Mouse (Mus musculus) embryo, embryonic 11 days (tissue): ENCODE measurements at regions not wholly inside any gene's neighbourhood (a gene's known extent, or its start where the extent isn't known, plus 50 kb on each side); places are given as distances from the start of the nearest gene placed in this dataset.

Experiments used
- DNase-seq: peaks from one replicate; pipeline ENCODE4 v3.0.0-alpha.2; 2015

DNA sequence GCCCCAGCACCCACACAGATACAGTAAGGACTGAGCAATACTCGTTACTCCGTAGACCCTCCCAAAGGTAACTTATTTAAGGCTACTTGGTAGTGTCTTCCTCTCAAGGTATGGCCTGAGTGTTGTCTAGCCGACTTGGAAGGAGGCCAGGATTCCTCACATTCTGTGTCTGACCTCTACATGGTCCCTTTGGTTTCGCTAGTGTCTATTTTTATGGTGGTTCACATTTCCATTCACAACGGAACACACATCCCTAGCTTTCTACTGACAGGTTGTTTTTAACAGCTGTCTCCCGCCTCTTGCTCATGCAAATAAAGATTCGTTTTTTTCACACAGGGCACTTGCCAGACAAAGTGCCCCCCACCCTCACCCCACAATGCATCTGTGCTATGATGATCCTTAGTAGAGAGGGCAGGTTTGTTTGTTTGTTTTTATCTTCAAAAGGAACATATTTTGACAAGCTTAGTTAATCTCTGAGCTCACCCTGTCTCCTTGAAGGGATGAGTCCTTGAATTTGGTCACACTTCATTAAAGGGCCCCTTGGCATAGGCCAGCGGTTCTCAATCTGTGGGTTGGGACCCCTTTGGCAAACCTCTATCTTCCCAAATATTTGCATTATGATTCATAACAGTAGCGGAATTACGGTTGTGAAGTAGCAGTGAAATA lies 52.7 kb downstream of the Phlda1 start:
- no peak for DNase-seq

DNA sequence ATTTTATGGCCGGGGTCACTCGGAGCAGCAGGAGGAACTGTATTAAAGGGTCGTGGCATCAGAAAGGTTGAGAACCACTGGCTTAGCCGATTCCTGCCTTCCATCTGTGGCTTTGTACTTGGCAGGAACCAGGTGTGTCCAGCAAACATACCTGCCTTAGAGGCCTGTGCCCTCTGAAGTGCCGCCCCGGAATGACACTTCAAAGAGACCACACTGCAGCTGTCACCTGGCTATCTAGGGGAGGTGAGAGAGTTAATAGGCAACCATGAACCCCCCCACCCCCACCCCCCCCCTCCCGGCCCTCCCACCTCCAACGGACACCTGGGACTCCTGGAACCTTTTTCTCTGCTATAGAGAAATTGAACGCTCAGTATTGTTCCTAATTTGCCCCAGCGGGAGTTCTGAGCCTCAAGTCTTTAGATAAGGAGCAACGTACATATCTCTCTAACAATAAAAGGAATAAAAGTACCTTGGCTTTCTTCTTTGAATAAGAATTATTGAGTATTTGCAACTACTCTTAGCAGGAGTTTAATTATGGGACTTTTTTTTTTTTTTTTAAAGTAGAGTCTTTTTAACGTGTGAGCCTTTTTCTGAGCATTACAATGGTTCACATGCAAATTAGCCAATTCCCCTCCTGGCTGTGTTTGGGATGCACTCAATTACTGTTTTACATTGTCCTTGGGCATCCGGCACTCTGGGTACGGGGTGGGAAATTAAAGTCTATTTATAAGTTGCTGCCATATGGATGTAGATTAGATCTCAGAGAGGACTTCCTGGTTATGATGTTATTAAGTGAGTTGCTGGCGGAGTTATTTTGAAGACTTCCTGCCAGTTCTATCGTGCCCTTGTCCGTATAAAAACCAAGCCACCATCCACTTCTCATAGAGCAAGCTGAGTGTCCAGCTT lies 53.5 kb downstream of the Phlda1 start:
- DNase-seq = no peak

DNA sequence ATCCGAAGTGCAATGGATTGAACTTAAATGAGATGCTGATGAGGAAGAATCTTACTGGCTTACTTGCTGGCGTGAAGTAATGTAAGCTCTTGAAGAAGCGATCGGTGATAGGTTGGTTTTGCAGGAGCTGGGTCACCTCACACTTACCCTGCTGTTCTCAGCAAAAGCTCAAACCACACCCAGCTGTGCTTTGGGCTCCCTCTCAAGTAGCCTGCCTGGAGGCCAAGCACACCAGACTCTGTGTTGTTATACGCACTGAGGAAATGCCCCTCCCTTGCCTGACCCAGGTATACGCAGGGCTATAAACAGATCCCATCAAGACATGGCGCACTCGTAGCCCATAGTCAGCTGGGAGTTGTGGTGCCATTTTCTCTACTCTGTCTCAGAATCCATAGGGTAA lies 56.5 kb downstream of the Phlda1 start:
- no peak for DNase-seq

DNA sequence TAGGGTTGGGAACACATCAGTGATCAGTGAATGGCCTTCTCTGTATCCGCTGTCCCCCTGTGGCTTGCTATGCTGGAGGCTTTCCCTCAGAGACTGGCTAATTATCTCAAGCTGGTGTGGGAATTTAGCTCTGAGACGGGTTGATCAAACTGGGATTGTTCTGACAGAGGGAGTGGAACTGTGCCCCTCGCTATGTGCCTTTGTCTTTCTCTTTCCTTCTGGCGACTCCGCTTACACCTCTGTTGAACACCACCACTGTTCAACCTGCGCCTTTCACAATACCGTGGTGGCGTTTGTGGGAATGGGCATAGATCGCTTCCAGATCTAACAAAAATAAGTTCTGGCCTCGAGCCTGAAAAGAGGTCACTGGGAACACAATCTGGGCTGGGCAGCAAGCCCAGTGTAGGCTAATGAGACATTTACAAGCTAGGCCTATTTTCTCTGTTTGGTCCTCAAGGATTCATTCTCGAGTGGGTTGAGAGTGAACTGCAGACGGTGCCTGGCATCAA lies 60.8 kb downstream of the Phlda1 start:
- DNase-seq = no peak

DNA sequence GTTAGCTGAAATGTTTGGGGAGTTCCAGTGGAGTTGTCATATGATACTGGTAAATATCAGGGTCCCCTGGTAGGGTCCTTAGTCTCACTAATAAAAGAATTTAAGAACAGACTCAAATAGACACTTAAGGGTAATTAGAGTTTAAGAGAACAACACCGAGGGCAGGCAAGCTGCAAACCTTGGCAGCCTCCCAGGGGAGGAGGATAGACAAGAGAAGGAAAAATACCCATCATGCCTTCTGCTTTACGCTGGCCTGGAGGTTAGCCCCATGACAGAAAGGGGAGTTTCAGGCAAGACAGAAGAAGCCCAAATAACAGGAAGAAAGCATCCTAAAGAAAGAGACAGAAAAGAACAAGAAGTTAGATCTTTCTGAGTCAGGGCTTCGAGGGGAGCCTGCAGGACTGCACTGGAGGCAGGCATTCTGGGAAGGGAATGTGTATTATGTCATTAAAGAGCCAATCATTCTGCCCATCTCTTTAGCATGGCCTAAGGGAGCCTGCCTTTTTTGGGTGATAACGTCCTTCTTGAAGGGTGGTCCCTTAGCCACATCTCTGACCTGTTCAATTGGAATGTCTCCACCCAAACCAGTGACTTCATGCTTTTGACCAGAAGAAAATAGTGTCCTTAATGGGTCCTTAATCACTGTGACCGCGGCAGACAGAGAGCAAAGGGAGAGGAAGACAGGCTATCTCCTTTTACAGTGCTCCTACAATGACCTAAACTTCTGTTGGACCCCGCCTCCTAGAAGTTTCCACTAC lies 64.6 kb downstream of the Phlda1 start:
- DNase-seq = no peak

DNA sequence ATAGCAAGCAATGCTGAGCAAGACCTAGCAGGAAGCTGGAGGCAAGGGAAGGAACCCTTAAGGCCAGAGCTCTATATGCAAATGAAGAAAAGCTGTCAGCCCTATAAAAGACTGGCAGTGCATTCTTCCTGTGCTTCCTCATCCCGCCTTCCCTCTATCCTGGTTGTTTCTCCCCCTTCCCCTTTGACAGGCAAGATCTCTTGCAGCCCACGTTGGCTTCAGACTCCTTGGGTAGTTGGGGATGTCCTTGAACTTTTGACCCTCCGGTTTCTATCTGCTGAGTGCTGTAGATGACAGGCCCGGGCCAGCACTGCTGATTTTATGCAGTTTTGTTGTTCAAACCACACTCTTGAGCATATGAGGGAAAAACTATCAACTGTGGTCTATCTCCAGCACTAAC lies 68.1 kb downstream of the Phlda1 start:
- DNase-seq = no peak

DNA sequence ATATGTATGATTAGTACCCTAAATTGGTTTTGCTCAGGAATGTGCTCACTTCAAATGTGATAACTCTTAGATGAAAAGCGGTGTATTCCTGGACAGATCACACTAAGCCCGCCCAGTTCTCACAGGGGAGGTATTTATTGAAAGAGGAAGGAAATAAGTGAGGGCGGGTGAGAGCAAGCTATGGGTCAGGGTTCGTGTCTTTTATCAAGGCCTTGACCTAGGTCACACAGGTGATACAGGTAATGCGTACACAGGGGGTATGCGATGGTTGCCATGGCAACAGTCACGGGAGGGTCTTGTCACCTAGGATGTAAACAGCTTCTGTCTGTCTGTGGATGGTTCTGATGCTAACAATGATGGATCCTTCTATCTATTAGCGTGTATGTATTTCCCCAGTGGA lies 68.7 kb downstream of the Phlda1 start:
- DNase-seq = no peak

DNA sequence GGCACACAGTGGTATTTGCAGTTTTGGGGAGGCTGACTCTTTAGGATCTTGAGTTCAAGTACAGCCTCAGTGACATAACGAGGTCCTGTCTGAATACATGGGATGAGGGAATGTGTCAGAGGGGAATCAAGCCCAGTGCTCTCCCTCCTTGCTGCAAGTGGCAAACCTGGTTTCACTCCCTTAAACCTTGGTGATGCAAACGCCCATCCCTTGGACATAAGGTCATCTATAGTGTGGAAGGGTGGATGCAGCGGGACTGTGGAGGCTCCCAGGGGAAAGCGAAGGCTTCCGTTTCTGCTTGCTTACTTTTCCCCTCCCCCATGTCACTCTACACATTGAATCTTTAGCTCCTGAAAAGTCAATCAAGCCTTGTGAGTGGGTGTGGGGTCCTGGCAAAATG lies 69.2 kb downstream of the Phlda1 start:
- DNase-seq = no peak

DNA sequence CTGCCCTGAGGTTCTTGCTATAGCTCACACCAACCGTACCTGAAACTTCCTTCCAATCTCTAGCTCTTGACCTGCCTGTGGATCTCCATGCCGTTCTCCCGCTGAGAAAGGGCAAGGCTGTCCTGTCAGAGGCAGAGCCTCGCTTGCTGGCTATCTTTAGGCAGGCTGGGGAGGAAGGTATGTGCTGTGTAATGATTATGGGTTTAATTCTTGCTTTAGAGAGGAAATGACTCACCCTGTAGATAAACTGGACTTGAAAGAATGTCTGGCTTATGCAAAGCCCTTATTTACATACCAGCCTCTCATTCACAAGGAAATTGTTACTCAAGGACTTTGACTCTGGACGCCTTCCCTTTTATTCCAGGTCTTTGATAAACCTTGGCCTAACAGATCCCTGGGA lies 69.8 kb downstream of the Phlda1 start:
- no peak for DNase-seq

DNA sequence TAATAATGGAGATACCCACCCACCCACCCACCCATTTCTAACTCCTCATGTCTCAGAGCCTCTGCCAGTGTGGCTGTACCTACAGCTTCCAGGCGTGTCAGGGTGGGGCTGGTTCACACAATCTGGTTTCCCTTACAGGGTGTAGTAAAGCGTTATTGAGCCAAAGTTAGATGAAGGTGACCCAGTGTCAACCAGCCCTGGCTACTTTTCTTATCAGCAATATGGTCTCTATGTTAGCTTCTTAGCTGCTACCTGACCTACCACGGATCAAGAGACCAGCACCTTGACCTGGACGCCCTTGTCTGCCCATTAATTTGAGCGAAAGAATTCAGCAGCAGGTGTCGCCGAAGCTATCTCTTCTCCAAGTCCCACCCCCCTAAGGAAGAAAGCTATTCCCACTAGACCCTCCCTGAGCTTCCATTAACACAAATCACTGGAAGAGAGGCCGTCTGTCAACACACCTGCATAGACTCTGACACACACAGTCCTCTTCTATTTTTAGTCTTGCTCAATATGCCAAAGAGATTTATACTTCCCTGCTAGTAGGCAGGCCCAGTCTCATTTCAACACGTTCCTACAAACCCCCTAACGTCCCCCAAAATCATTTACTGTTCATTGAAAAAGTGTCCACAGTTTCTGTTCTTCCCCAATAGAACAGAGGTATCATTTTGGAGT lies 70.4 kb downstream of the Phlda1 start:
- no peak for DNase-seq

DNA sequence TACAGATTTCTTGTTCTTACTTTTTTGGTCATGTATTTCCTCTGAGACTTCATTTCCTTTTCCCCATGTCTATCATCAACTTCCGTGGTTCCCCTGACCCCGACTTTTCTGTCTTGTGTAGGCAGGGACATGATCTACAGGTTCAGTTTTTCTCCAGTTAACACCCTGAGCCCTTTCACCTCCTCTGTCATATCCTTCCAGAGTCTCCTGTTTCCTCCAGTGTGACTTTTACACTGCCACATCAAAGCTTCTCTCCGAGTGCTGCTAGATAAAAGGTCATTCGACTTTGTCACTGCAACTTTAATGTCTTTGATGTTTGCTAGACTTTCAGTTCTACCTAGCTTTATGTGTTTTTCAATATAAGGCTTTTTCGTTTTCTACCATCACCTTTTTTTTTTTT lies 72.5 kb downstream of the Phlda1 start:
- DNase-seq = no peak

DNA sequence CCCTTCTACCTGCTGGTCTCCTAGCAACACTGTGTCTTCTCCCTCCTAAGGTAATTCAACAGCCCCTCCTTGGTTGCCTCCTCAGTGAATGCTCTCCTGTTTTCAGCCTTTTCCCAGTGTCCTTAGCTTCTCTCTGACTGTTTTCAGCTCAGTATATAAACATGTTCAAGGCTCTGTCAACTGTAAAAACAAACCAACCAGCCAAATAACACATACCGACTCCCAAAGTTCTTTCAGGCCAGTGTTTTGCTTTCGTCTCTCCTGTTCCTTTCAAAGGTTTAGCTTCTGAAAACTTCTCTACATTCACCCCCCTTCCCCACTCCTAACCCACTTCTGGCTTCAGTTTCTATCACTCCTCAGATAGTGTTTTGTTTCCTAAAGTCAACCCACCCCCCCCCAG lies 73.4 kb downstream of the Phlda1 start:
- DNase-seq = no peak

DNA sequence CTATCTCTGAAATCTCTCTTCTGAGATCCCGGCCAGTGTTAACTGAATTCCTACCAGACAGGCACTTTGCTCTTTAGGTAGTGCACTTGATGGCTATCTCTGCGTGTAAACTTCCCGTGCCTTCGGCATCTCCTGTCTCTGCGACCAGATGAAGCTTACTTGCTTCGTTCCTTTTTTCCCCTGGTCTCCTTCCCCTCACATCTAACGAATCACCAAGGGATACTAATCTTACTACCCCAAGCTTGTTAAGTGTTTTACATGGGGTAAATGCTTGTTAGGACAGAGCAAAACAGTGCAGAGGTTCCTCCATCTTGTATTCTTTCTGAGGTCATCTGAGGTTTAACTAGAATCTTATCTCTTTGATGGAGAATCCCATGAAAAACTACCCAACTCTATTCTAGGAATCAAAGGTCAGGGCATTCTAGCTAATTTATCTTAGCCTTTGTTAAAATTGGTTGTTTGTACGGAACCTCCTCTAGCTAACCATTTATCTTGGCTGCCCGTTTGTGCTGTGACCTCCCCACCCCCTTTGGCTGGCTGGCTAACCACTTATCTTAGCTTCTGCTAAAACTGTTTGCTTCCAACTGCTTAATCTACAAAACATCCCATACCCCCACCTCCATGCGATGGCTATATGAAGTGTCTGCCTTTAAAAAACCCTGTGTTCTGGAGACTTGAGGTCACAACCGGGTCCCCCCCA lies 74.5 kb downstream of the Phlda1 start:
- DNase-seq = no peak

DNA sequence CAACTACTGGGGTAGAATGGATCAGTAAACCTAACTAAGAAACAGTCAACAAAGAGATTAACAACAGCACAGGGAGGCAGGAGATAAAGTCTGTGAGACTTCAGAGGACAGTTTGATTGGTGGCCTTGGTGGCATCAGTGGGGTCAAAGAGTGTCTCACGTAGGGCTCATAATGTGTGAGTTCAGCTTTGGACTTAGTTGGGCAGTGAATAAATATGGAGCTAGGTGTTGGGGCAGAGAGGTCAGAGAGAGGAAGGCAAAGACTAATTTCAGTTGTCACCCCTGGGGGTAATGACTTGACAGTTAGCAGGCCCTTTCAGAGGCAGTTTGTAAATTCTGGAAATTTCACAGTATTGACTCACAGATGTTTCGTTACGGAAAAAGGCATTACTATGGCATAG lies 75.8 kb downstream of the Phlda1 start:
- no peak for DNase-seq

DNA sequence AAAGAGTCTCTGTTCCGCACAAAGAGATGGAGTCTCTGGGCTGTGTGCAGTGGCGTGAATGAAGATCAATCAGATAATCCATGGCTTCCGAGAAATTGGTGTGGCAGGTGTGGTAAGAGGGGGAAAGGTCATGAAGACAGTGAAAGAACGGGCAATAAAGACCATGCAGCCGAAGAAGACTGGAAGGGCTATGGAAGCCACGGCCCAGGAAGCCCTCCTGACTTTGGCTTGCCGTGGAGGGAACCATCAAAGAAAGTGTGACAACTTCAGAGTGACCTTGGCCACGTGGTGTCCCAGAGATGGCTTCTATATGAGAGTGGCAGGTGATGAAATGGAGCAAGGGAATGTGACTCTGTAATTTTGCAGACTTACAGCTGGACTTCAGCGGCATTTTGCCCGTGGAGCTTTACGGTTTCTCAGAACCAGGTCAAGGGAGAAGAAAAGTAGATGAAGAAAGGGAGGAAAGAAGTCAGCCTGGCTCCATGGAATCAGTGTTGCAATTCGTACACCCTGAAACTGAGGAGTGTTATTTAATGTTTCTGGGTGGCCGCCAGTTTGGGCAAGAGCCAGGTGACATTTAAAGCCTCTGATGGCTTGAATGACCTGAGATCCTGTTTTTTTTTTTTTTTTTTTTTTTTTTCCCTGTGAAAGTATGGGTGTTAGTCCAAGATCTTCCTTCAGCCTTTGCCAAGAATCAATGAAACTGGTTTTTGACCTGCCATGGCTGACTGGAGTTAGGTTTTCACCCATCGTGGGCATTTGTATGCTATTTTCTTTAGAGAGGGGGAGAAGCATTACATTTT lies 76.4 kb downstream of the Phlda1 start:
- DNase-seq = no peak

DNA sequence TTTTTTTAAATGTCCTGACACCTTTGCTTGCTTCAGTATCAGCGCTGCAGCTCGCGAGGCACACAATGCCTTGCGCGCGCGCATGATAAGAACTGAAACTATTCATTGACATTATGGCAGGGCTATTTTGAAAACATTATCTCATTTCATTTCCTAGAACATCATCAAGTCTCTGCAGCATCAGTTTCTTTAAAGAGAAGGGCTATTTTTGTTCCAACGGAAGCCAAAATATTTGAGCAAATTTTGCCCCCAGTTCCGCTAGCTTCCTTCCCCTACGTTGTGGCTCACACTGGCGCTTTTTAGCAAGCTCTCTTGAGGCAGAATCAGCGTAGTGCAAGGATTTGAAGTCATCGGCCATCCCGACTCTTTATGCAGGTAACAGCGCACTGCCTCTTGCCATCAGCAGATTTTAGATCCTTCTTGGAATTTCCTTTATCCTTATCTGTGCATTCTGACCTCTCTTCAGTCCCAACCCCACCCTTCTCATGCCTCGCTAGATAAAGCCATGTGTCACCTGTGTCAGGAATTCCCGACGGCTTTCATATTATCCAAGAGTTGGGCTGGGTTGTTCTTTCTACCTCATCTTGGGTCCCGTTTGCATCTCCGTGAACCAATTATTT lies 77.1 kb downstream of the Phlda1 start:
- no peak for DNase-seq

DNA sequence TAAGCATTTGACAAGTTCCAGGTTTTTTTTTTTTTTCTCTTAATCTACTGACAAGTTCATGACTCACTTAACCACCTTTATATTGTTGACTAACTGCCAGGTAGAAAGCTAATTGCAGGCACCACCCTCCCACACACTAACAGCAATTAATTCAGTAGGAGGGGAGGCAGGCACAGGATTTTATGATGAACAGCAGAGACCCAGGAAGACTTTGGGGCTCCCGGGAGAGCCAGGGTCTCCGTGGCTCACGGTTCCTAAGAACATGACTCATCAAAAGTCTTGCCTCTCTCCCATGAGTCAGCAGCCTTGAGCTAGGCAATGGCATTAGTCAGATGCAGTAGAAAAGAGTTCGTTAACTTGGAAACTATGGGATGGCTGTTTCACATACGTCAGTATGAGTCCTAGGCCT lies 77.7 kb downstream of the Phlda1 start:
- DNase-seq = no peak

DNA sequence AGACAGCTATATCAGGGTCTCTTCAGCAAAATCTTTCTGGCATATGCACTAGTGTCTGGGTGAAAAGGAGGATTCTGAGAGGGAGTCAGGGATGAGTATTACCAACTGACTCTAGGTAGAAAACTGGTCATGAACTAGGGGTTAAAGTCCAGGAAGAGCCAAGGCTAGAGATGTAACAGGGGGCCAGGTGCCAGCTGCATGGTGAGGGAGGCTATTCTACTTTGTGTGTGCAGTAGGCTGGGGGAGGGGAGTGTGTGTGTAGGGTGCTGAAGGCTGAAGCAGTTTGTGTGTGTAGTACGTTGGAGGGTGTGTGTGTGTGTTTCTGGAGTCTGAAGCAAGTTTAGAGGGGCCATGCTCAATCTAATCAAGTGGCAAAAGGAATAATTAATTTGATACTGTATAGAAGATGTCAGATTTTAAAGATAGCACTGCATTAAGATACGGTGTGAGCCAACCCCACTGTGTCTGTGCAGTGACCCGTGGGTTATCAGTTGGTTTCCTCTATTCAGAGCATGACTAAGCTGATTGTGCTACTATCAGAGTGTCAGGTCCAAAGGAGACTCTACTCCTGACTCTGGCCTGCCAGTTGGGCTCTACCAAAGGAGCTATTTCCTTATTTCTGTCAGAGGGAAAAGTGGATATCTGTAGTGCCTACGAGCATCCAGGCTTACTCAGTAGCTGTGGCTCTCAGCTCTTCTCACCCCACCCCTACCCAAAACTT lies 82.0 kb downstream of the Phlda1 start:
- DNase-seq = no peak

DNA sequence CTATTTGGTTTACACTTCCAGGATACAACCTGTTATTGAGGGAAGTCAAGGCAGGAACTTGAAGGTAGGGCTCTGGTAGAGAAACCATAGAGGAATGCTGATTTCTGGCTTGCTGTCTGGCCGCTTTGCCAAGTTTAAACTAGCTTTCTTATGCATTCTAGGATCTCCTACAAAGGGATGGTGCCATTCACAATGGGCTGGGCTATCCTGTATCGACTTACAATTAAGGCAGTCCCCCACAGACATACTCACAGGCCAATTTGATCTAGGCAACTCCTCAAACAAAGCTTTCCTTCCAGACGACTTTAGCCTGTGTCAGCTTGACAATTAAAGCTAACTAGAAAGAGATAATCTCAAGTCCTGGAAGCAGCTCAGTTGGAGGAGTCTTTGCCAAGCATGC lies 83.1 kb downstream of the Phlda1 start:
- no peak for DNase-seq

DNA sequence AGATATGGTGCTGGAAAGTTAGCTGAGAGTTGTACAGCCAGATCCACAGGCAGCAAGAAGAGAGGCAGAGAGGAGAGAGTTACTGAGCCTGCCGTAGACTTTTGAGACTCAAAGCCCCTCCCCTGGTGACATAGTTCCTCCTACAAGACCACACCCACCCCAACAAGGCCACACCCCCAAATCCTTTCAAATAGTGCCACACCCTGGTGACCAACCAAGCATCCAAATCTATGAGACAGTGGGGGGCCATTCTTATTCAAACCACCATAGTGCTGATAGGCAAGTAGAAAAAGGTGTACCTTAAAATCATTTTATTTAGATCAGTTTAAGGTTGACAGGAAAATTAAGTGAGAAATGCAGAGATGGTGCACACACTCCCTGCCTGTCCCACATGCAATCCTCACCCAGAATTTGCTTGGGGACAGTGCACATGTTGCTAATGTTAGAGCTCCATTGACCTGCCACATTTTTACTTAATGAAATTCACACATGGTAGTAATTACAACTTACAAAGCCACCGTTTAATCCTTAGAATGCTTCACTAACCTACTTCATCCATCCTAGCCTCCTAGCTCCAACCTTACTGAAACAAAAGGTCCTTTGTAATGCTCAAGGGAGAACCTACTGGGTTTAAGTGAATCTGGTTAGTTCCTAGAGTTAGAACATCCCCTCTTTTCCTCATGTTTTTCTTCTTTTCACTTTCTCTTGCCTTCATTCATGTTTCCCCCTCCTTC lies 86.5 kb downstream of the Phlda1 start:
- no peak for DNase-seq
